Mouse (Mus musculus): ENCODE results near the gene Dda1.
A peak's percentile ranks its signal among the peaks of the same experiment; 100 is the strongest.

Gene Dda1

GRCm38 (mm10) chr8:71468001-71468400 is 998 bp upstream of the Dda1 start:
- no peak for DNase-seq (ENCODE audit: low spot score in 2 of 2)

DNA sequence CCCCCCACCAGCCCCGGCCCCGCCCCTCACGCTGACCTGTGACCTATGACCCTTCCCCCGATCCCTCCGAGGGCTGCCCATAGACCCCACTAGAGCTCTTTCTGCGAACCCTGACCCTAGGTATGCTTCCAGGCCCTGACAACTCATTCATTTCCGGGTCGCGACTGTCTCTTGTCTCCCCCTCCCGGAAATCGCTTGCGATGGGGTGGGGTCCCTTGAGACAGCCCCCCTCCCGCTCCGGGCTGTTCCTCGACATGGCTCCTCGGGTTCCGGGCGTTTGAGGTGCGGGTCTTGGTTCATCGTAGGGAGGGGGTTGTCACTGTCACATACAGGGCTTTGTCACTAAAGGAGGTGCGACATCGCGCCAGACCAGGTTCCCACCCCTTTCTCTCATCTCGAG is 412 bp downstream of the Dda1 start:
- peak in 1 of 2 experiments; percentile 64 for DNase-seq (ENCODE audit: low spot score in 2 of 2)

- DNase-seq (ENCODE audit: low spot score in 2 of 2) = no peak
Measured at GRCm38 (mm10) chr8:71470146-71470912, 1.3 kb downstream of the Dda1 start.

DNA sequence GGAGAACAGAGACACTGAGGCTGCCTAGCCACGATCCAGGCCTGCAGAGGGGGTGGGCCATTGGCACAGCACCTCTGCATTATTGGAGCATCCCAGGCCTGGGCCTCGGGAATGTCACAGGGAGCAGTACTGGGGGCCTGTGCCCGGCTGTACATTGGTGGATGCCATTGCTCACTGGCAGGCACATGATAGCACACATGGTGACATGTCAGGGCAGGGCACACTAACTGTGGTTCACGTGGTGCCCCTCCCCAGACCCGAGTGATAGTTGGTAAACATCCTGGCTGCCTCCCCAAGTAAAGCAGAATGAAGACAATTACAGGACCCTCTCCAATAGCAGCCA is 1.9 kb downstream of the Dda1 start:
- DNase-seq (ENCODE audit: low spot score in 2 of 2) = no peak

DNA sequence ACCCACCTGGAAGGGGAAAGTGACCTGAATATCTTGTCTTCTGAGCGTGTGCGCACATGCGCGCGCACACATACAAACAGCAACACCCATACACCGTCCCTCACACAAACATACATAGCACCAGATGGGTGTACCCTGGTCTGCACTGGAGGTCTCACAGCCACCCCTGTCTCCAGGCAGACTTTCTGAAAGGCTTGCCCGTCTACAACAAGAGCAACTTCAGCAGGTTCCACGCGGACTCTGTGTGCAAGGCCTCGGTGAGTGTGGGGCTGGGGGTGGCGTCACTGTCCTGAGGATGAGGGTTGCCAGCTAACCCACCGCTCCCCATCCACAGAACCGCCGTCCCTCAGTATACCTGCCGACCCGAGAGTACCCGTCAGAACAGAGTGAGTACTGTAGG is 2.9 kb downstream of the Dda1 start:
- DNase-seq (ENCODE audit: low spot score in 2 of 2) = no peak

GRCm38 (mm10) chr8:71472601-71473386 is 3.8 kb downstream of the Dda1 start:
- DNase-seq (ENCODE audit: low spot score in 2 of 2) = no peak

- no peak for DNase-seq (ENCODE audit: low spot score in 2 of 2)
Measured at GRCm38 (mm10) chr8:71474344-71474743, 5.3 kb downstream of the Dda1 start.

DNA sequence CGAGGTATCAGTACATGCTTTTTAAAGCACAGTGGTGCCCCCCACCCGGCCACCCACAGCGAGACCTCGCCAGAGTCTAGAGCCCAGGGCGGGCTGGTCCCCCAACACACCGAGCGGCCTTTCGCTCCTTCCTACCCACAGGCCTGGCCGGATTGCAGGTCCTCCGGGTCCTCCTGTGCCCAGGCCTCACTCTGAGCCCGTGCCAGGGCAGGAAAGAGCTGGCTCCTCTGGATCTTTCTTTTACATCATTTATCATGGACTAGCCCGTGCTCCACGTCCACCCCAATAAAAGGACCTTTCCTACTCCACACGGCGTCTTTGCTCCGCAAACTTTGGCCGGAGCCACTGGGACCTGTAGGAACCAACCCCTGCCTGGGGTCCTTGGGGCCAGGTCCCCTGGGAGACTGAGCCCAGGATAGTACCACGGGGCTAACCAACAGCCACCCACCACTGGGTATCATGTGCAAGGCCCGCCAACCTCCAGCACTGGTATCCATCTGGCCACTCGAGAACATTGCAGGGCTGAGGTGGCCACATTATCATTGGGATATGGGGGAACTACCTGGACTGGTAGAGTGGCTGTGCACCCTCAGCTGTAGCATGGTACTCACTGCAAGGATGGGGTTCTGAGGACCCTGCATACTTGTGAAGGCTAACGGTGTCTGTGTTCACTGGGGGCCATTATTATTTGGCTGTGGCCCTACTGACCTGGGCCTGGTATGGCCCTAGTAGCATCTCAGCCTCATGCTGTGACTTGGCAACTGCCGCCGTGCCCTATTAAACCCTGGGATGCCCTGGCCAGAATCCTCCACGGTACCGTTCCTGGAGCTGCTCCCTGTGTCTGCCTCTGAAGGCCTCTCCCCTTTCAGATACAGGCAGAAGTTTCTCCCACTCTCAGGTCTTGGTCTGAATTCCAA is 6.0 kb downstream of the Dda1 start:
- no peak for DNase-seq (ENCODE audit: low spot score in 2 of 2)

DNA sequence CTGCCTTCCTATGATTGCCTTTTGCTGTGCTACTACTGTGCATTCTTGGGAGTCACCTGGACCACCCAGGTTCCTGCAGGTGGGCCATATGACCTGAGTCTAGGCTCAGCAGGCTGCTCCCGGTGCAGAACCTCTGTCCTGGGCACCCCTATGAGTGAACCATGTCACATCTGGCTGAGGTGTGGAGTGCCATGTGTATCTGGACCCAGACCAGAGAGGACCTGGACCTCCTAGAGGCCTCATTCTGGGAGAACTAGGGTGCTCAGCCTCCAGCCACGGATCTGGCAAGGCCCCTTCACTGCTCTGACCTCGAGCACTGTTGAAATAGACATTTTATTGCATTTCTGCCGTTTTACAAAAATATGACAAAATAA is 6.7 kb downstream of the Dda1 start:
- DNase-seq (ENCODE audit: low spot score in 2 of 2) = no peak

GRCm38 (mm10) chr8:71476099-71476940 is 7.3 kb downstream of the Dda1 start:
- peak in 1 of 2 experiments; percentile 75 for DNase-seq (ENCODE audit: low spot score in 2 of 2)

DNA sequence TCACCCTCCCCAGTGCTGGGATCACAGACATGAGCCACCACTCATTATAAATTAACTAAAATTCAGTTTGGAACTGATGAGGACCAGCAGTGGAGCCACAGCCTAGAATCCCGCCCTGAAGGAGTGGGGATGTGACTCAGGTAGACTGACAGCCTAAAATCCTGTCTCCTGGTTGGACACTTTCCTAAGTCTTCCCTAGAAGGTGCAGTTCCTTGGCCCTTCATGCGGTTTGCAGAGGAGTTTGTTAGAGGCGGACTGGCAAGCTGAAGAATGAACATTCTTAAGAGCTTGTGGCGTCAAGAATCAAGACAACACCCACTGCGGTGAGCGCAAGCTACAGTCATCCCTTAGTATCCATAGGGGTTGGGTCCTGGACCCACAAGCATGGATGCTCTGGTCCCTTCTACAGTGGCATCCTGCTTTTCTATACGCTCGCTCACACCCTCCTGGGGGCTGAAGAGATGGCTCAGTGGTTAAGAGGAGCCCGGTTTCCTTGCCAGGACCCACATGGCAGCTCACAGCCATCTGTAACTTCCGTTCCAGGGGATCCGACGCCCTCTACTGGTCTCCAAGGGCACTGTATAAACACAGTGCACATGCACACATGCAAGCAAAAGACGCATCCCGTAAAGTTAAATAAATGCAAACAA is 8.3 kb downstream of the Dda1 start:
- DNase-seq (ENCODE audit: low spot score in 2 of 2) = no peak

DNA sequence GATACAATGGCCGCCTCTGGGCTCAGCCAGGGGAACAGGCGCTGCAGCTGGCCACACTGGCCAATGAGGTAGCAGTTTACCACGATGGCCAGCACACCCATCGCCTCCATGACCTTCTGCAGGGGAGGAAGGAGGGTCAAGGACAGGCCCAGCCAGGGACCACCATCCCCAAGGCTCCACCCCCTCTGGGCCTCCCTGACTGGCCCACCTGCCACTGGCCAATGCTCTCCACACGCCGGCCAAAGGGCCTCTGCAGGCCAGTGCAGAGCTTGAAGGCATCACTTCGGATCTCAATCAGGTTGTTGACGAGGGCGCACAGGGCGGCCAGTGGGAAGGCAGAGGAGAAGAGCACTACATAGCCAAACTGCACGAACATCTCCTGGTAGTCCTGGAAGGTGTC is 9.9 kb downstream of the Dda1 start:
- no peak for DNase-seq (ENCODE audit: low spot score in 2 of 2)

- DNase-seq (ENCODE audit: low spot score in 2 of 2) = no peak
Measured at GRCm38 (mm10) chr8:71483932-71484331, 14.9 kb downstream of the Dda1 start.

DNA sequence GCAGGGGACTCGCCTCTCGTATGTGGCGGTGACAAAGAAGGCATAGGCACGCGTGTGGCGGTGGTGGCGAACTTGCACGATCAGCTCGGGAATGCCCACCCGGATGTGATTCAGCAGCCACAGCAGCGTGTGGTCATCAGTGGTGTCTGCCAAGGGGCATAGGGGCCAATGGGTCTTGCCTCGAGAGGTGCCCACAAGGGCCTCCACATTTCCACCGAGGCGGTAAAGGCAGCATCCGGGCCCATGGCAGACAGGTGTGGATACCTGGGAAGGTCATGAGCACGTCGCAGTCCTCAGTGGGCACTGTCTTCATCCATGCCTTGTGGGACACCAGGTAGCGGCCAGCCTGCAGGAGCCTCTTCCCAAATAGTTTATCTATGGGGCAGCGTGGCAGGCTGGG is 15.7 kb downstream of the Dda1 start:
- no peak for DNase-seq (ENCODE audit: low spot score in 2 of 2)

DNA sequence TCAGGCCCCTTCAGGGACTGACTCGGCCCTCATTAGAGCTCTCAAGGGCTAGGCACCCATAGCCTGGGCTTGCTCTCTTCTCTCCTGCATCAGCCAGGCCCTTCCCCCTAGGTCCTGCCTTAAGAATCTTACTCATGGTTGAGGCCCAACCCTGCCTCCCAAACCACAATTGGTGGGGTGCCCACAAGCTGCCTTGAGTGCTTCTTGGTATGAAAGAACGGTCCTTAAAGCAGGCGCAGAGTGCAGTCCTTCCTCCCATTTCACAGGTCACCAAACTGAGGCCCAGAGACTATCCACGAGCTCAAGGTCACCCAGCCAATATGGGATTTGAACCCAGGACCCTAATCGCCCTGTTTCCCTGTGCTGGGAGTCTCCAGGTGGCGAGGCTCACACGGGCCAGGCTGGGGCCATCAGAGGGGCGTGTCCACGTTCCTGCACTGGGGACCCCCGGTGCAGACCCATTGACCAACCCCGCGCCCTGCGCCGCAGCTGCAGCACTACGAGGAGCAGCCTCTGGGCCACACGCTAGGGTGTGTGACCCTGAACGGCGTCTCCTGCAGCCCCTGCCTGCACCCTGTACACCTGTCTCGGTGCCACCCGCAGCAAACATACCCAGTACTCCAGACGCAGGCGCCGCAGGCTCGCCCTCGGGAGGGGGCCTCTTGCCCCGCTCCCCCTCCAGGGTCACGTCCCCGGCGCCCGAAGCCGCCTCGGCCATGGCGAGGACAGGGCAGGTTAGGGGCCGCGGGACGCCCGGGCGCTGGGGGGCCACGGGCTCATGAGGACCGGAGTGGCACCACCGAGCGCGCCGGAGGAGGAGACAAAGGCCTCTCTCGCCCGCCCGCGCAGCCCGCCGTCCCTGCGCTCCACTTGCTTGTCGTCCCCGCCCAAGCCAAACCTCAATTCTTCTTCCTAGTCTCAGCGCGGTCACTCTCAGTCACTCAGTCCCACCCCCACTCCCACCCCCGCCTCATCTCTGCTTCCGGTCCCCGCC is 16.4 kb downstream of the Dda1 start, which contains the start of gene Ano8:
Gene Ano8 (minus strand): TSS at position 822 of the 994 bp plus-strand sequence.
- peak in 1 of 2 experiments; percentile 89 for DNase-seq (ENCODE audit: low spot score in 2 of 2)

- DNase-seq (ENCODE audit: low spot score in 2 of 2) = no peak
Measured at GRCm38 (mm10) chr8:71486136-71486529, 17.1 kb downstream of the Dda1 start.

DNA sequence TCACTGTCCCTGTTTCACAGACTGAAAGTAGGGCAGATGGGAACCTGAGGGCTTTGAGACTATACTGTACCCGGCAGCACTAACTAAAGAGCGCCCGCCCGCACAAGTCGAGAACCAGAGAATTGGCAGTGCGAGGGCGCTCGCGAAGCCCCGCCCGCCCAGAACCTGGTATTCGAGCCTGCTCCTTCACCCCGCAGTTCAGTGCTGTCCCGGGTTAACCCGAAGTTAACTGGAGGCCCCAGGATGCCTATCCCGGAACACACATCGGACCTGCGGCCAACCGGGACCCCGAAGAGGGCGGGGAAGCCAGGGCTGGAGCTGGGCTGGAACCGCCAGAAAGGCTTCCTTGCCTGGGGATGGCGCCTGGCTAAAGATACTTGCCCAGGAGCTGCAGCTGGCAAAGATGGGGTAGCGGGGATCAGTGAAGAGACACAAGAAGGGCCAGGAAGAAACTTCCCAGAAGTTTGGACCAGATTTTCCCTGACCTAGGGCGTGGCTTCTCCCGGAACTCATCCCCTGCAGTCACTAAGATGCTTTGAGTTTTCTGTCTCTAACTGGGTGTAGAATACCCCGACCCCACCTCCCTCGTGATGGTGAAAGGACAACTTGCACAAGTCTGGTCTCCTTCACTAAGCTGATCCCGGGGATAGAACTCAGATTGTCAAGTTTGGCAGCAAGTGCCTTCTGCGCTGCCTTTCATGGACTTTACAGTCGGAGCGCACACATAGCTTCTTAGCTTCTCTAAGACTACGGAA is 18.9 kb downstream of the Dda1 start, which contains the start of gene Gtpbp3:
Gene Gtpbp3 (plus strand): TSS at position 413 of the 755 bp plus-strand sequence.
- DNase-seq (ENCODE audit: low spot score in 2 of 2) = peak in 1 of 2 experiments; percentile 72

DNA sequence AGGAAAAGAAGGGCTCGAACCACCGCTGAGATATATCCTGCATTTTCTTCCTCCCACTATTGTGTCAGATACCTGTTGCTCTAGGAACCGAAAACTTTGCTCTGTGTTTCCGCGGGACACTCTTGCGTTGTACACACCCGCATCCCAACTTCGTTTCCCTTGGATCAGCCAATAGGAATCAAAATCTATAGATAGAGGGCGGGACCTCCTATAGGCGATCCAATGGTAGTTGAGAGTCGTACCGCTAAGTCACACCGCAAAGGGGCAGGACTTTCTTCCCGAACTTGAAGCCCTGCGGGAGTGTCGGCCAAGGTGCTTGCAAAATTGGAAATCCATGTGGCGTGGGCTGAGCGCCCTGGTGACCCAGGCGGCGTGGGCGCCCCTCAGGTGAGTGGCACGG is 19.5 kb downstream of the Dda1 start:
- DNase-seq (ENCODE audit: low spot score in 2 of 2) = peak; percentile 88 to 91

DNA sequence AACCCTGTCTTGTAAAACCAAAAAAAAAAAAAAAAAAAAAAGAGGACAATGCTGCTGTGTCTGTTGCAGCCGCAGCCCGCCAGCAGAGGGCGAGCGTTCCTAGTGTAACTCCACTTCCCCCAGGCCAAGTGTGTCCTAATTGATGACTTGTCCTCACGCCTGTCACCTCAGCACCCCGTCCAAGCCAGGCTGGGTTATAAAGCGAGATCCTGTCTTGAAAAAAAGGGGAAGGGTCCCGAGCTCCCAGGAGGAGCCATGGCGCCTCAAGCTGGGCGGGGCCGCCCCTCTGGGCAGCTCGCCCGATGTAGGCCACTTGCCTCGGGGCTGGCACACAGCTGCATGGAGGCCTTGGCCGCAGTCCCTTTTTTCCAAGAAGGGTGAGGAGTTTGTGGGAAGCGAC is 26.0 kb downstream of the Dda1 start:
- peak in 1 of 2 experiments; percentile 81 for DNase-seq (ENCODE audit: low spot score in 2 of 2)

Data from left cerebral cortex, adult 9 months (tissue).